Mouse (Mus musculus) lung, embryonic 14.5 days (tissue): ENCODE measurements around the gene Camta2. TPM values are rescaled to one million over a fixed set of nuclear protein-coding genes. Genes with fewer than 3 reads are reported as not detected.

Source experiments
- ATAC-seq: fragments of 200-750 bp; cut with Nextera tagmentation; 2 replicates; pipeline ENCODE4 v1.8.0; 2017; ENCODE audit warnings: mild to moderate bottlenecking, moderate TSS enrichment, moderate library complexity; ENCODE audit not compliant: insufficient read depth
- DNase-seq: peaks from one replicate; pipeline ENCODE4 v3.0.0-alpha.2; 2015
- H3K27ac ChIP-seq: fragments of 300-500 bp; sonication (generic); 2 replicates; pipeline ENCODE4 v1.5.1; 2014; ENCODE audit warnings: low read depth, mild to moderate bottlenecking, moderate library complexity
- H3K27me3 ChIP-seq: fragments of 300-500 bp; sonication (generic); 2 replicates; pipeline ENCODE4 v1.6.1; 2014; ENCODE audit warnings: low read length, control low read depth; ENCODE audit not compliant: insufficient read depth
- H3K36me3 ChIP-seq: fragments of 300-500 bp; sonication (generic); 2 replicates; pipeline ENCODE4 v1.6.1; 2014; ENCODE audit warnings: control low read depth; ENCODE audit not compliant: insufficient read depth
- H3K4me1 ChIP-seq: fragments of 300-500 bp; sonication (generic); 2 replicates; pipeline ENCODE4 v1.6.1; 2014; ENCODE audit warnings: antibody characterized with exemption, control low read depth; ENCODE audit not compliant: insufficient read depth
- H3K4me2 ChIP-seq: fragments of 300-500 bp; sonication (generic); 2 replicates; pipeline ENCODE4 v1.6.1; 2014; ENCODE audit warnings: mild to moderate bottlenecking
- H3K4me3 ChIP-seq: fragments of 300-500 bp; sonication (generic); 2 replicates; pipeline ENCODE4 v1.5.1; 2014; ENCODE audit warnings: low read depth, low read length
- H3K9ac ChIP-seq: fragments of 300-500 bp; sonication (generic); 2 replicates; pipeline ENCODE4 v1.6.1; 2014
- H3K9me3 ChIP-seq: fragments of 300-500 bp; sonication (generic); 2 replicates; pipeline ENCODE4 v1.6.1; 2016; ENCODE audit warnings: low read depth, low read length, control low read depth
- CTCF ChIP-seq: IDR thresholded peaks from 2 replicates; pipeline ENCODE4 v1.5.1; 2016; ENCODE audit warnings: antibody characterized with exemption, low read depth
- WGBS: fragments of 180-500 bp; shearing (Covaris S2); extraction: QIAGEN DNeasy Blood & Tissue Kit; methylation state at CpG from one replicate; pipeline ENCODE4 v1.1.7; 2014; 5-methylcytosine and 5-hydroxymethylcytosine counted together
- polyA plus RNA-seq: library from polyadenylated mRNA; unstranded; fragments of >200 nt; fragmentation: Nextera tagmentation; extraction: Ambion mirVana; gene quantifications from 2 replicates; pipeline ENCODE4 v1.2.1, GENCODE M21; 2014

Camta2 gene
- polyA plus RNA-seq, 1 experiment from 2014 or later: 16.2 TPM

- DNase-seq (no peak), ATAC-seq (no peak)
- Histone ChIP-seq H3K4me2 (no peak overlapping the region), H3K4me3 (no peak overlapping the region), H3K27ac (no peak overlapping the region), H3K4me1 (0 out of 2 replicates have a peak, but pooled peaks cover 4% of the 10 kb centered on the region), H3K9ac (no peak overlapping the region), H3K9me3 (no peaks in the 10 kb centered on the region), H3K36me3 (peaks cover 65% of the 10 kb centered on the region), H3K27me3 (no peaks in the 10 kb centered on the region)
- no peak for TF ChIP-seq CTCF
- 87% methylated on average over 9 of the region's 9 CpGs for WGBS
Measured at GRCm38 (mm10) chr11:70664741-70665140, 23.2 kb downstream of the Camta2 start.

- Histone ChIP-seq H3K4me3 (no peak overlapping the region), H3K27ac (no peak overlapping the region), H3K4me1 (0 out of 2 replicates have a peak, but pooled peaks cover 4% of the 10 kb centered on the region), H3K9me3 (no peaks in the 10 kb centered on the region), H3K9ac (no peak overlapping the region), H3K27me3 (no peaks in the 10 kb centered on the region), H3K36me3 (peaks cover 69% of the 10 kb centered on the region), H3K4me2 (no peak overlapping the region)
- ATAC-seq: no peak
- 86% methylated on average over 6 of the region's 6 CpGs for WGBS
- no peak for TF ChIP-seq CTCF
- no peak for DNase-seq
Measured at GRCm38 (mm10) chr11:70663957-70664356, 23.9 kb downstream of the Camta2 start.

GRCm38 (mm10) chr11:70663101-70663500 lies 24.8 kb downstream of the Camta2 start:
- Histone ChIP-seq H3K4me2 (no peak overlapping the region), H3K4me3 (no peak overlapping the region), H3K36me3 (peaks cover 69% of the 10 kb centered on the region), H3K27ac (no peak overlapping the region), H3K9me3 (no peaks in the 10 kb centered on the region), H3K9ac (no peak overlapping the region), H3K4me1 (0 out of 2 replicates have a peak, but pooled peaks cover 6% of the 10 kb centered on the region), H3K27me3 (no peaks in the 10 kb centered on the region)
- TF ChIP-seq CTCF: no peak
- ATAC-seq (no peak), DNase-seq (no peak)
- WGBS: 91% methylated on average over 8 of the region's 8 CpGs

DNA sequence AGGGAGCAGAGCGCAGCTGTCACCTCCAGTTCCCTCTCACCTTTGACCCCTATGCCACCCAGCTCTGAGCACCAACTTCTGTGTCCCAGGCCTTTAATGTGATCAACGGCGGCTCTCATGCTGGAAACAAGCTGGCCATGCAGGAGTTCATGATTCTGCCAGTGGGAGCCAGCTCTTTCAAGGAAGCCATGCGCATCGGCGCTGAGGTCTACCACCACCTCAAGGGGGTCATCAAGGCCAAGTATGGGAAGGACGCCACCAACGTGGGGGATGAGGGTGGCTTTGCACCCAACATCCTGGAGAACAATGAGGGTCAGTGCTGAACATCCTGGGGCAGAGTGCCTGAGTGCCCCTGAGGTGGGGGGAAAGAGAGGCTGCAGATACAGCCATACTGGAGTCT lies 27.3 kb downstream of the Camta2 start:
- Histone ChIP-seq H3K9ac (no peak overlapping the region), H3K36me3 (peaks cover 55% of the 10 kb centered on the region), H3K9me3 (no peaks in the 10 kb centered on the region), H3K4me1 (peaks cover 22% of the 10 kb centered on the region), H3K27ac (no peak overlapping the region), H3K4me3 (no peak overlapping the region), H3K27me3 (no peaks in the 10 kb centered on the region), H3K4me2 (no peak overlapping the region)
- WGBS: 84% methylated on average over 8 of the region's 8 CpGs
- no peak for TF ChIP-seq CTCF
- no peak for DNase-seq
- ATAC-seq: no peak

DNA sequence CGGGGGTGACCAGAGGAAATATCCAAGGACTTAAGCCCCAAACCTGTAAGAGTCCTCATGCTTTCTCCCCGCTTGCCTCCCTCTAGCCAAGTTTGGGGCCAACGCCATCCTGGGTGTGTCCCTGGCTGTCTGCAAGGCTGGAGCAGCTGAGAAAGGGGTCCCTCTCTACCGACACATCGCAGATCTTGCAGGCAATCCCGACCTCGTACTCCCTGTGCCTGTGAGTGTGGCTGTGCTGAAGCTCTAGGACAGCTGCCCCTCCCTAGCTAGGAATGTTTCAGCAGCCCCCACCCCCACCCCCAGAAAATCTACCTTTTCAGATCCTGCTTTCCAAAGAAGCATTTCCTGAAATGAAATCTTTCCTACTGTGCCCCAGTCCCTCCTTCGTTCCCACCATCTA lies 29.0 kb downstream of the Camta2 start:
- no peak overlapping the region for H3K9ac ChIP-seq
- peaks cover 39% of the 10 kb centered on the region for H3K36me3 ChIP-seq
- WGBS: 67% methylated on average over 8 of the region's 8 CpGs
- H3K4me3 ChIP-seq: no peak overlapping the region
- no peaks in the 10 kb centered on the region for H3K27me3 ChIP-seq
- no peak for TF ChIP-seq CTCF
- no peak for DNase-seq
- no peak overlapping the region for H3K4me2 ChIP-seq
- no peak for ATAC-seq
- no peak overlapping the region for H3K27ac ChIP-seq
- H3K9me3 ChIP-seq: no peaks in the 10 kb centered on the region
- peaks cover 22% of the 10 kb centered on the region for H3K4me1 ChIP-seq

DNA sequence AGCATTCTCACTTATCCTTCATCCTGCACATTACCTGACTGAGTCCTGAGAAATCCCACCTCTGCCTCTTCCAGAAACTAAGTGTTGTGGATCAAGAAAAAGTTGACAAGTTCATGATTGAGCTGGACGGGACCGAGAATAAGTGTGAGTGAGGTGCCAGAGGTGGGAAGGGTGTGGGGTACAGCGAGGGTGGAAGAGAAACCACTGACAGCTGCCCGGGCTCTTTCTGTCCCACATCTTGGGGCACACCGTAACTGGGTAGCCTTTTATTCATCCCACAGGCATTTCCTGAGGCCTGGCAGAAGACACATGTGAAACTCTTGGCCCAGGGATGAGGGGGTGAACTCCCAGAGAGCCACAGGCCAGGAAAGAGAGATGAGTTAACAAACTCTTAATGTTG lies 29.4 kb downstream of the Camta2 start:
- H3K4me3 ChIP-seq: no peak overlapping the region
- WGBS: 64% methylated on average over 5 of the region's 5 CpGs
- H3K9me3 ChIP-seq: no peaks in the 10 kb centered on the region
- no peak for TF ChIP-seq CTCF
- no peak for DNase-seq
- H3K27me3 ChIP-seq: no peaks in the 10 kb centered on the region
- peaks cover 34% of the 10 kb centered on the region for H3K36me3 ChIP-seq
- no peak overlapping the region for H3K4me2 ChIP-seq
- H3K9ac ChIP-seq: no peak overlapping the region
- no peak overlapping the region for H3K27ac ChIP-seq
- no peak for ATAC-seq
- peaks cover 22% of the 10 kb centered on the region for H3K4me1 ChIP-seq

GRCm38 (mm10) chr11:70657991-70658390 lies 29.9 kb downstream of the Camta2 start:
- Histone ChIP-seq H3K36me3 (peaks cover 33% of the 10 kb centered on the region), H3K27me3 (no peaks in the 10 kb centered on the region), H3K9me3 (no peaks in the 10 kb centered on the region), H3K4me3 (no peak overlapping the region; the same call in 1 of the 2 replicates), H3K4me1 (peaks cover 22% of the 10 kb centered on the region), H3K27ac (no peak overlapping the region), H3K9ac (peak overlapping the region; percentile 3; the same call in 1 of the 2 replicates), H3K4me2 (peak overlapping the region; percentile 97)
- TF ChIP-seq CTCF: no peak
- WGBS: 44% methylated on average over 9 of the region's 9 CpGs
- DNase-seq (no peak), ATAC-seq (no peak)

DNA sequence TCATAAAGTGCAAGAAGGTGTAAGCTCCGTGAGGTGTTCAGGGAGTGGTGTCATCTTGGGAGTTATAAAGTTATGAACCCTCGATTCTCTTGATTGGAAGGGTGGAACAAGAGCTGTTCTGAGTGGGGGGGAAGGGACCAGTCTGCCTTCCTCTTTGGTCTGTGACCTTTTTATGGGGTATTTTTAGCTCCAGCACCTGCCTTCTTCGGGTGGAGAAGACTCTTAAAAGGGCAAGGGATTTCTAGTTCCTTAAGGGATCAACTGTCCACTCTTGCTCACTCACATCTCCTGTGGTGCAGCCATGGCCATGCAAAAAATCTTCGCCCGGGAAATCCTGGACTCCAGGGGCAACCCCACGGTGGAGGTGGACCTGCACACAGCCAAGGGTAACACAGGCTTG lies 30.3 kb downstream of the Camta2 start:
- ATAC-seq (no peak), DNase-seq (no peak)
- no peaks in the 10 kb centered on the region for H3K27me3 ChIP-seq
- peak overlapping the region; percentile 97 for H3K4me2 ChIP-seq
- peak overlapping the region; percentile 97; the same call in 1 of the 2 replicates for H3K9ac ChIP-seq
- no peak overlapping the region; the same call in 1 of the 2 replicates for H3K4me3 ChIP-seq
- TF ChIP-seq CTCF: no peak
- H3K9me3 ChIP-seq: no peaks in the 10 kb centered on the region
- WGBS: 34% methylated on average over 6 of the region's 6 CpGs
- H3K4me1 ChIP-seq: peaks cover 22% of the 10 kb centered on the region
- H3K36me3 ChIP-seq: peaks cover 33% of the 10 kb centered on the region
- peak overlapping the region; percentile 83 for H3K27ac ChIP-seq
